Mouse (Mus musculus) MEL (cell line): ENCODE results near the gene Mrs2. TPM values are rescaled to one million over a fixed set of nuclear protein-coding genes. Genes with fewer than 3 reads are reported as not detected.

Source experiments
- DNase-seq: peaks from one replicate; pipeline ENCODE4 v3.0.0; 2011; ENCODE audit warnings: low read depth, low spot score
- H3K27ac ChIP-seq: 2 replicates; pipeline ENCODE4 v1.5.1; 2012; ENCODE audit warnings: low read depth, mild to moderate bottlenecking, control low read depth, low read length, moderate library complexity; ENCODE audit not compliant: control insufficient read depth
- H3K27me3 ChIP-seq, 2 experiments: fragments of 150-350 bp in 1 of 2; sonication (generic) in 1 of 2; 2 replicates each; pipeline ENCODE4 v1.6.1; 2012; ENCODE audit warnings: low read length in 2 of 2, mild to moderate bottlenecking in 2 of 2, improper control_type of control experiment in 1 of 2, moderate library complexity in 1 of 2; ENCODE audit not compliant: insufficient read depth in 2 of 2, control insufficient read depth in 1 of 2
- H3K36me3 ChIP-seq, 2 experiments: 2 replicates each; pipeline ENCODE4 v1.6.1; 2012 to 2014; ENCODE audit warnings: low read length in 2 of 2, improper control_type of control experiment in 1 of 2, inconsistent platforms in 1 of 2, mild to moderate bottlenecking in 1 of 2; ENCODE audit not compliant: insufficient read depth in 2 of 2, control insufficient read depth in 1 of 2
- H3K4me1 ChIP-seq, 2 experiments: fragments of 150-350 bp in 1 of 2; sonication (generic) in 1 of 2; 2 replicates each; pipeline ENCODE4 v1.6.1; 2012; ENCODE audit warnings: low read length in 2 of 2, improper control_type of control experiment in 1 of 2, mild to moderate bottlenecking in 1 of 2; ENCODE audit not compliant: insufficient read depth in 2 of 2, control insufficient read depth in 1 of 2
- H3K4me3 ChIP-seq, 2 experiments: fragments of 150-350 bp in 1 of 2; sonication (generic) in 1 of 2; 2 replicates each; pipeline ENCODE4 v1.5.1; 2012; ENCODE audit warnings: low read depth in 2 of 2, low read length in 2 of 2, mild to moderate bottlenecking in 2 of 2, moderate library complexity in 2 of 2, control low read depth in 1 of 2, improper control_type of control experiment in 1 of 2; ENCODE audit not compliant: control insufficient read depth in 1 of 2, insufficient read depth in 1 of 2
- H3K79me2 ChIP-seq: 2 replicates; pipeline ENCODE4 v1.6.1; 2012; ENCODE audit warnings: mild to moderate bottlenecking, low read length, moderate library complexity; ENCODE audit not compliant: control insufficient read depth, poor library complexity, insufficient read depth
- H3K9ac ChIP-seq: 2 replicates; pipeline ENCODE4 v1.6.1; 2012; ENCODE audit warnings: low read depth, mild to moderate bottlenecking, control low read depth, low read length, moderate library complexity; ENCODE audit not compliant: control insufficient read depth, poor library complexity, severe bottlenecking
- H3K9me3 ChIP-seq: fragments of 150-350 bp; sonication (generic); replicated peaks from 2 replicates; pipeline ENCODE4 v1.6.1; 2012; ENCODE audit warnings: mild to moderate bottlenecking, low read length, improper control_type of control experiment, moderate library complexity; ENCODE audit not compliant: insufficient read depth
- BHLHE40 ChIP-seq: IDR thresholded peaks from 2 replicates; pipeline ENCODE4 v1.6.1; 2012; ENCODE audit warnings: low read depth, mild to moderate bottlenecking, inconsistent platforms, low read length, improper control_type of control experiment, borderline replicate concordance
- CHD2 ChIP-seq: IDR thresholded peaks from 2 replicates; pipeline ENCODE4 v1.6.1; 2011; ENCODE audit warnings: low read length, improper control_type of control experiment
- CTCF ChIP-seq, 3 experiments: IDR thresholded peaks in 2 of 3; conservative IDR thresholded peaks in 1 of 3; 2 replicates each; pipeline ENCODE4 v1.5.1; 2011 to 2012; ENCODE audit warnings: low read length in 3 of 3, low read depth in 2 of 3, mild to moderate bottlenecking in 2 of 3, improper control_type of control experiment in 1 of 3, inconsistent platforms in 1 of 3, mixed read lengths in 1 of 3, moderate library complexity in 1 of 3; ENCODE audit not compliant: control insufficient read depth in 1 of 3, insufficient read depth in 1 of 3, poor library complexity in 1 of 3, severe bottlenecking in 1 of 3
- ELF1 ChIP-seq: IDR thresholded peaks from 2 replicates; pipeline ENCODE4 v1.6.1; 2014; ENCODE audit warnings: low read depth, mild to moderate bottlenecking, inconsistent platforms, low read length, improper control_type of control experiment, moderate library complexity
- EP300 ChIP-seq, 2 experiments: IDR thresholded peaks; 2 replicates each; pipeline ENCODE4 v1.6.1; 2011; ENCODE audit warnings: improper control_type of control experiment in 2 of 2, low read length in 2 of 2, low read depth in 1 of 2, mild to moderate bottlenecking in 1 of 2
- ETS1 ChIP-seq: IDR thresholded peaks from 2 replicates; pipeline ENCODE4 v1.6.1; 2012; ENCODE audit warnings: low read depth, mild to moderate bottlenecking, inconsistent platforms, low read length, improper control_type of control experiment, moderate library complexity
- GABPA ChIP-seq: IDR thresholded peaks from 2 replicates; pipeline ENCODE4 v1.6.1; 2012; ENCODE audit warnings: low read depth, mild to moderate bottlenecking, inconsistent platforms, low read length, improper control_type of control experiment, moderate library complexity
- HCFC1 ChIP-seq: IDR thresholded peaks from 2 replicates; pipeline ENCODE4 v1.6.1; 2012; ENCODE audit warnings: low read depth, mild to moderate bottlenecking, inconsistent platforms, low read length, improper control_type of control experiment, moderate library complexity
- JUND ChIP-seq: IDR thresholded peaks from 2 replicates; pipeline ENCODE4 v1.6.1; 2011; ENCODE audit warnings: low read depth, mild to moderate bottlenecking, improper control_type of control experiment, low read length
- KAT2A ChIP-seq: conservative IDR thresholded peaks from 2 replicates; pipeline ENCODE4 v1.6.1; 2012; ENCODE audit warnings: low read depth, low read length, improper control_type of control experiment, inconsistent platforms
- MAFK ChIP-seq: IDR thresholded peaks from 2 replicates; pipeline ENCODE4 v1.6.1; 2011; ENCODE audit warnings: low read depth, mild to moderate bottlenecking, low read length, improper control_type of control experiment, borderline replicate concordance
- MAZ ChIP-seq: IDR thresholded peaks from 2 replicates; pipeline ENCODE4 v1.6.1; 2012; ENCODE audit warnings: low read depth, mild to moderate bottlenecking, inconsistent platforms, low read length, improper control_type of control experiment
- MEF2A ChIP-seq: IDR thresholded peaks from 2 replicates; pipeline ENCODE4 v1.6.1; 2014; ENCODE audit warnings: low read depth, mild to moderate bottlenecking, inconsistent platforms, low read length, improper control_type of control experiment; ENCODE audit not compliant: poor library complexity, insufficient replicate concordance, severe bottlenecking; ENCODE audit errors: extremely low read depth
- MXI1 ChIP-seq: IDR thresholded peaks from 2 replicates; pipeline ENCODE4 v1.6.1; 2011; ENCODE audit warnings: mild to moderate bottlenecking, low read depth, low read length, improper control_type of control experiment
- MYC ChIP-seq: IDR thresholded peaks from 2 replicates; pipeline ENCODE4 v1.6.1; 2011; ENCODE audit warnings: low read depth, mild to moderate bottlenecking, low read length, improper control_type of control experiment, moderate library complexity
- NRF1 ChIP-seq: IDR thresholded peaks from 2 replicates; pipeline ENCODE4 v1.6.1; 2014; ENCODE audit warnings: low read depth, mild to moderate bottlenecking, inconsistent platforms, low read length, improper control_type of control experiment, moderate library complexity; ENCODE audit not compliant: poor library complexity, insufficient read depth, severe bottlenecking
- POLR2AphosphoS5 ChIP-seq: IDR thresholded peaks from 2 replicates; pipeline ENCODE4 v1.6.1; 2012; ENCODE audit warnings: low read depth, borderline replicate concordance, mild to moderate bottlenecking, inconsistent platforms, low read length, moderate library complexity, mixed read lengths
- RAD21 ChIP-seq: IDR thresholded peaks from 2 replicates; pipeline ENCODE4 v1.6.1; 2011; ENCODE audit warnings: mild to moderate bottlenecking, low read depth, low read length, improper control_type of control experiment
- TAL1 ChIP-seq: IDR thresholded peaks from 2 replicates; pipeline ENCODE4 v1.6.1; 2012; ENCODE audit warnings: mild to moderate bottlenecking, inconsistent platforms, low read length, moderate library complexity, mixed read lengths
- TBP ChIP-seq: IDR thresholded peaks from 2 replicates; pipeline ENCODE4 v1.8.0; 2011; ENCODE audit warnings: low read depth, low read length, improper control_type of control experiment
- TCF12 ChIP-seq: IDR thresholded peaks from 2 replicates; pipeline ENCODE4 v1.6.1; 2014; ENCODE audit warnings: low read depth, mild to moderate bottlenecking, inconsistent platforms, low read length, improper control_type of control experiment, moderate library complexity
- UBTF ChIP-seq: IDR thresholded peaks from 2 replicates; pipeline ENCODE4 v1.6.1; 2012; ENCODE audit warnings: low read depth, mild to moderate bottlenecking, inconsistent platforms, low read length, improper control_type of control experiment, moderate library complexity, borderline replicate concordance; ENCODE audit not compliant: insufficient read depth
- ZC3H11A ChIP-seq: IDR thresholded peaks from 2 replicates; pipeline ENCODE4 v1.6.1; 2012; ENCODE audit warnings: low read depth, mild to moderate bottlenecking, inconsistent platforms, low read length, improper control_type of control experiment
- ZKSCAN1 ChIP-seq: IDR thresholded peaks from 2 replicates; pipeline ENCODE4 v1.6.1; 2012; ENCODE audit warnings: low read depth, mild to moderate bottlenecking, inconsistent platforms, low read length, improper control_type of control experiment, moderate library complexity
- ZMIZ1 ChIP-seq: IDR thresholded peaks from 2 replicates; pipeline ENCODE4 v1.6.1; 2012; ENCODE audit warnings: low read depth, mild to moderate bottlenecking, inconsistent platforms, low read length, improper control_type of control experiment, moderate library complexity
- polyA plus RNA-seq, 2 experiments: library from polyadenylated mRNA; stranded (reverse) in 1 of 2; unstranded in 1 of 2; fragments of >175 nt in 1 of 2; fragments of >200 nt in 1 of 2; gene quantifications; 2 replicates each; pipeline versions ENCODE4 v1.2.1 to v1.2.4; 2012; ENCODE audit warnings: low replicate concordance in 2 of 2, low read depth in 1 of 2; ENCODE audit not compliant: insufficient read length in 2 of 2, insufficient read depth in 1 of 2, missing spikeins in 1 of 2
- total RNA-seq: library from RNA; depleted of rRNA; stranded (reverse); fragments of 300-350 nt; gene quantifications from 2 replicates; pipeline ENCODE4 v1.2.3, GENCODE M21; 2012

The Mrs2 gene
- total and polyA plus RNA-seq, 3 experiments: 16.6 to 45.4 TPM; not detected in 1

GRCm38 (mm10) chr13:24993160-24993559 is 27.0 kb downstream of the Mrs2 start:
- no peak for DNase-seq
- Histone ChIP-seq H3K36me3 (peaks cover 0 to 5% of the 10 kb centered on the region in 2 experiments; a peak in 2 of 4 replicates), H3K4me1 (no peaks in the 10 kb centered on the region), H3K27ac (no peak overlapping the region), H3K4me3 (no peak overlapping the region), H3K9ac (no peak overlapping the region), H3K9me3 (no peaks in the 10 kb centered on the region), H3K79me2 (no peaks in the 10 kb centered on the region), H3K27me3 (no peaks in the 10 kb centered on the region)
- TF ChIP-seq BHLHE40 (no peak), JUND (no peak), EP300 (IDR thresholded peaks at IDR 0.05; ENCODE audit: low read depth in 1 of 2, low read length in 2 of 2) (no peak), MAFK (no peak), MAZ (no peak), TCF12 (no peak), GABPA (no peak), UBTF (no peak), MYC (no peak), ELF1 (no peak), POLR2AphosphoS5 (no peak), CTCF (IDR thresholded peaks at IDR 0.05 in 2 of 3, conservative IDR thresholded peaks at IDR 0.05 in 1 of 3; ENCODE audit: control insufficient read depth in 1 of 3, insufficient read depth in 1 of 3, low read depth in 2 of 3, low read length in 3 of 3, poor library complexity in 1 of 3, severe bottlenecking in 1 of 3) (no peak), ETS1 (no peak), HCFC1 (no peak)

DNA sequence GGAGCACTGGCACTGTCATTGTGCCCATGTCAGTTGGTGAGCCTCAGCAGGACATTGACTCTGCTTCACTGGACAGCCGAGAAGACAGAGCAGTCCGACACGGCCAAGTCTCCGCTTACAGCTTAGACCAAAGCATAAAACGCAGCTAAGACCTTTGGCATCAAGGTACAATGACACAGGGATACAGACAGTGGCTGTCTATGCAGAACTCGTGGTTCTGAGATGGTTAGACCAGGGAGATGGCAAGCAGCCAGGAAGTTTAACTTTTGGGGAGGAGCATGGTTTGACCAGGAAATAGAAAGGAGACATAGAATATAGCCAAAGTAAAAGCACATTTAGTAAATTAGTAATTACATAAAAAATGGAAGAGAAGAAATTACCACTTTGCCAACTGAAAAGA is 31.2 kb downstream of the Mrs2 start:
- Histone ChIP-seq H3K9ac (no peak overlapping the region), H3K79me2 (no peaks in the 10 kb centered on the region), H3K9me3 (no peaks in the 10 kb centered on the region), H3K4me3 (no peak overlapping the region), H3K27me3 (no peaks in the 10 kb centered on the region), H3K27ac (no peak overlapping the region), H3K4me1 (no peaks in the 10 kb centered on the region), H3K36me3 (no peaks in the 10 kb centered on the region; a peak in 1 of 4 replicates)
- DNase-seq: peak; percentile 46
- TF ChIP-seq EP300 (IDR thresholded peaks at IDR 0.05; ENCODE audit: low read depth in 1 of 2, low read length in 2 of 2): no peak
- no peak for TF ChIP-seq ZC3H11A
- TF ChIP-seq NRF1: no peak
- no peak for TF ChIP-seq MEF2A
- TF ChIP-seq ZMIZ1: no peak
- TF ChIP-seq CHD2: no peak
- TF ChIP-seq UBTF: no peak
- no peak for TF ChIP-seq ETS1
- no peak for TF ChIP-seq MXI1
- TF ChIP-seq RAD21: no peak
- no peak for TF ChIP-seq TAL1
- no peak for TF ChIP-seq HCFC1
- no peak for TF ChIP-seq TBP
- no peak for TF ChIP-seq KAT2A
- TF ChIP-seq ZKSCAN1: no peak
- no peak for TF ChIP-seq JUND
- TF ChIP-seq CTCF (IDR thresholded peaks at IDR 0.05 in 2 of 3, conservative IDR thresholded peaks at IDR 0.05 in 1 of 3; ENCODE audit: control insufficient read depth in 1 of 3, insufficient read depth in 1 of 3, low read depth in 2 of 3, low read length in 3 of 3, poor library complexity in 1 of 3, severe bottlenecking in 1 of 3): no peak
- TF ChIP-seq TCF12: no peak
